Mouse (Mus musculus): Measurements from ENCODE around the gene Abcg1. TPM values are rescaled to one million over a fixed set of nuclear protein-coding genes. Genes with fewer than 3 reads are reported as not detected.

Abcg1 gene
- total and polyA plus RNA-seq, 3 experiments: 2.2 to 4.6 (median 2.2) TPM

DNA sequence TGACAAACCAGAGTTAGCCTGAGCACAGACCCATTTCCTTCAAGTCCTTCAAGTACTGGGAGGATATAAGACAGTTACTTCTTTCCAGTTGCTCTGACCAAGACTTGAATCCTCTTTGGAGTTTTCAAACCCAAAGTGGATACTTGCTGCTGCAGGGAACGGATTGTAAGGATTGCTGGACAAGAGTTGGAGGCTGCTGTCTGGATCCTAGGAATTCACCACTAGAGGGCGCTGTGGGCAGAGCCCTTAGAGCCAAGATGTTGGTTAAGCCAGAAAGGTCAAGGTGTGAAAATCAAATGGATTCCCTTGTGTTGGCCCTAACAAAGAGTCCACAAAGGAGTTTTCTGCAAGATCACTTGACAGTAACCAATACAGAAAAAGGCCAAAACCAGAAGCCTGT is 38.0 kb upstream of the Abcg1 start:
- Histone ChIP-seq H3K4me3 (replicated peaks in 1 of 3; ENCODE audit: low read depth in 2 of 3, low read length in 2 of 3, poor library complexity in 1 of 3) (no peak overlapping the region), H3K27ac (ENCODE audit: insufficient read depth, low read depth) (no peak overlapping the region), H3K4me1 (ENCODE audit: control insufficient read depth in 1 of 2, insufficient read depth in 2 of 2) (peaks cover 0 to 5% of the 10 kb centered on the region in 2 experiments; a peak in 3 of 4 replicates), H3K9me3 (replicated peaks; ENCODE audit: low read length) (peaks cover 15% of the 10 kb centered on the region), H3K27me3 (replicated peaks) (no peaks in the 10 kb centered on the region), H3K4me2 (ENCODE audit: insufficient read depth, low read depth, poor library complexity, severe bottlenecking) (no peak overlapping the region), H3K36me3 (replicated peaks in 1 of 2; ENCODE audit: control insufficient read depth in 1 of 2, insufficient read depth in 1 of 2, low read length in 1 of 2) (no peaks in the 10 kb centered on the region), H3K79me2 (replicated peaks; ENCODE audit: control insufficient read depth, extremely low read depth, insufficient read depth, poor library complexity, severe bottlenecking) (no peaks in the 10 kb centered on the region), H3K9ac (ENCODE audit: insufficient read depth, low read depth) (no peak overlapping the region)
- TF ChIP-seq MXI1 (IDR thresholded peaks at IDR 0.05; ENCODE audit: low read depth, low read length) (no peak), CTCF (conservative IDR thresholded peaks at IDR 0.05 in 1 of 2, IDR thresholded peaks at IDR 0.05 in 1 of 2; ENCODE audit: low read depth in 2 of 2, low read length in 2 of 2) (peak; percentile 81 to 88), ZC3H11A (IDR thresholded peaks at IDR 0.05; ENCODE audit: low read depth, low read length) (peak; percentile 45; the same call in 1 of the 2 replicates), SMC3 (IDR thresholded peaks at IDR 0.05; ENCODE audit: low read depth, low read length) (peak; percentile 86), RAD21 (IDR thresholded peaks at IDR 0.05; ENCODE audit: low read depth, low read length) (peak; percentile 79), EP300 (IDR thresholded peaks at IDR 0.05; ENCODE audit: low read length) (no peak), NRF1 (IDR thresholded peaks at IDR 0.05; ENCODE audit: low read depth, low read length) (no peak), JUN (IDR thresholded peaks at IDR 0.05; ENCODE audit: insufficient read depth, low read depth, low read length) (no peak), BHLHE40 (IDR thresholded peaks at IDR 0.05; ENCODE audit: low read depth, low read length) (no peak), MEF2A (IDR thresholded peaks at IDR 0.05; ENCODE audit: borderline replicate concordance, low read depth, low read length) (no peak), ELF1 (IDR thresholded peaks at IDR 0.05; ENCODE audit: low read depth, low read length) (no peak), POLR2A (IDR thresholded peaks at IDR 0.05; ENCODE audit: low read depth, low read length) (no peak), MAFK (IDR thresholded peaks at IDR 0.05; ENCODE audit: insufficient replicate concordance, low read length) (no peak), TCF12 (IDR thresholded peaks at IDR 0.05; ENCODE audit: low read depth, low read length) (no peak), IRF4 (IDR thresholded peaks at IDR 0.05; ENCODE audit: low read depth, low read length) (no peak), TBP (conservative IDR thresholded peaks at IDR 0.05; ENCODE audit: low read depth, low read length) (peak; percentile 70; the same call in 1 of the 2 replicates)
- dilution Hi-C loops (cut with MboI; ENCODE audit: extremely low pct_ligation_motif_present, extremely low pct_unique_long_range_greater_than_20kb, low sequenced_read_pairs): no loop called here
- peak; percentile 70 for DNase-seq (ENCODE audit: extremely low read depth)
- in situ Hi-C loops (cut with MboI; ENCODE audit: low pct_ligation_motif_present, low pct_unique_long_range_greater_than_20kb, low sequenced_read_pairs): loop anchor here (25.0 kb wide), 2 partner anchors 218 to 468 kb away; no protein-coding TSS in a partner anchor

DNA sequence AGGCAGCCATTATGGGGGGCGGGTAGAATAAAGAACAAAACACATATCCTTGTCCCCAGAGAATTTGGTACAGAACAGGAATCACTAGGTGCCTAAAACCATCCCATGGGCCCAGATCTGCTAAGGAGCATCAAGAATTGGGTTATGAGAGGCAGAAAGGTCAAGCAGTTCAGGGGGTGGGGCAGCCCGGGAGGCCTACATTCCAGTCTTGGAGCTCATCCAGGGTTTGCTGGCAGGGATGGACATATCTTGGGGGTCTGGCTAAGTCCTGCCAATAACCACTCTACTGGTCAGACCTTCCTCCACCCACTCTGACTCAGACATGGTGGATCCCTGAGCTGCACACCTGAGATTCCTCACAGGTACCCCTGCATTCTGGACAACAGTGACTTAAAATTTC is 37.4 kb upstream of the Abcg1 start:
- dilution Hi-C loops (cut with MboI; ENCODE audit: extremely low pct_ligation_motif_present, extremely low pct_unique_long_range_greater_than_20kb, low sequenced_read_pairs) (no loop called here), in situ Hi-C loops (cut with MboI; ENCODE audit: low pct_ligation_motif_present, low pct_unique_long_range_greater_than_20kb, low sequenced_read_pairs) (loop anchor here (10.0 to 25.0 kb wide), 3 partner anchors 55 to 467 kb away; no protein-coding TSS in a partner anchor)
- Histone ChIP-seq H3K36me3 (replicated peaks in 1 of 2; ENCODE audit: control insufficient read depth in 1 of 2, insufficient read depth in 1 of 2, low read length in 1 of 2) (no peaks in the 10 kb centered on the region), H3K27me3 (replicated peaks) (no peaks in the 10 kb centered on the region), H3K4me1 (ENCODE audit: control insufficient read depth in 1 of 2, insufficient read depth in 2 of 2) (peaks cover 0 to 5% of the 10 kb centered on the region in 2 experiments; a peak in 3 of 4 replicates), H3K4me2 (ENCODE audit: insufficient read depth, low read depth, poor library complexity, severe bottlenecking) (no peak overlapping the region), H3K27ac (ENCODE audit: insufficient read depth, low read depth) (no peak overlapping the region), H3K4me3 (replicated peaks in 1 of 3; ENCODE audit: low read depth in 2 of 3, low read length in 2 of 3, poor library complexity in 1 of 3) (no peak overlapping the region), H3K9me3 (replicated peaks; ENCODE audit: low read length) (peaks cover 15% of the 10 kb centered on the region), H3K9ac (ENCODE audit: insufficient read depth, low read depth) (no peak overlapping the region), H3K79me2 (replicated peaks; ENCODE audit: control insufficient read depth, extremely low read depth, insufficient read depth, poor library complexity, severe bottlenecking) (no peaks in the 10 kb centered on the region)
- TF ChIP-seq ZNF384 (IDR thresholded peaks at IDR 0.05; ENCODE audit: low read depth, low read length) (no peak), USF1 (IDR thresholded peaks at IDR 0.05; ENCODE audit: low read depth, low read length) (no peak), POLR2A (IDR thresholded peaks at IDR 0.05; ENCODE audit: low read depth, low read length) (no peak), SMC3 (IDR thresholded peaks at IDR 0.05; ENCODE audit: low read depth, low read length) (no peak), MAX (IDR thresholded peaks at IDR 0.05; ENCODE audit: low read length) (no peak), E2F4 (IDR thresholded peaks at IDR 0.05; ENCODE audit: insufficient replicate concordance, low read depth, low read length) (no peak), TCF12 (IDR thresholded peaks at IDR 0.05; ENCODE audit: low read depth, low read length) (no peak), USF2 (conservative IDR thresholded peaks at IDR 0.05; ENCODE audit: low read depth, low read length) (no peak), POLR2AphosphoS2 (IDR thresholded peaks at IDR 0.05; ENCODE audit: low read depth, low read length) (no peak), CTCF (conservative IDR thresholded peaks at IDR 0.05 in 1 of 2, IDR thresholded peaks at IDR 0.05 in 1 of 2; ENCODE audit: low read depth in 2 of 2, low read length in 2 of 2) (no peak)
- no peak for DNase-seq (ENCODE audit: extremely low read depth)

Data from CH12.LX (cell line).